In genomic region chr2:79180782-79181181, GRCm38 (mm10) we compare ENCODE assay signal across 14 mouse cellular contexts.
DNase-seq lines count a peak whose midpoint lies in the region; ATAC-seq lines count a peak whose summit lies in the region.
"Had no signal": no experiment of that assay in that cellular context is flagged by ENCODE, and none has a peak within 500 bp of the region (broad histone marks: within the 10 kb centered on the region; RNA-seq: fewer than 3 reads in every experiment).

No protein-coding gene starts in this region.

- H3K4me2 ChIP-seq in heart, embryonic 16.5 days (ENCODE audit: low read depth, low read length) = 0 out of 2 replicates have a peak overlapping the region, but pooled peaks have one; percentile 17
- H3K4me2 ChIP-seq: limb, embryonic 12.5 days had no signal

- H3K27ac ChIP-seq in heart, embryonic 16.5 days (ENCODE audit: low read length) = no peak overlapping the region
- H3K27ac ChIP-seq: forebrain, embryonic 10.5 days; limb, embryonic 12.5 days had no signal

- intact Hi-C loops in heart, postnatal 25 days (cut with DNase I) = no loop called here

- H3K4me1 ChIP-seq in heart, embryonic 16.5 days (ENCODE audit: control insufficient read depth, insufficient read depth, low read length) = no peaks in the 10 kb centered on the region

- DNase-seq in heart, postnatal 25 days (ENCODE audit: low spot score) = no peak
- DNase-seq in spleen, postnatal 36 days (ENCODE audit: low spot score in 2 of 2) = peak; percentile 55 to 59
- DNase-seq in spleen, postnatal 14 days (ENCODE audit: low spot score in 2 of 2) = no peak
- DNase-seq in splenic B cell, adult 2 months (ENCODE audit: low read depth, low spot score) = peak; percentile 79
- no peak for DNase-seq in adrenal gland, adult 18-20 months (ENCODE audit: low spot score in 2 of 2)
- no peak for DNase-seq in left cerebral cortex, adult 8-10 months (ENCODE audit: low spot score in 2 of 2)
- DNase-seq: gastrocnemius, postnatal 14 days; heart, postnatal 36 days; kidney, adult 8-10 months; lung, postnatal 14 days had no signal

- H3K36me3 ChIP-seq in heart, embryonic 16.5 days (ENCODE audit: control insufficient read depth, insufficient read depth) = no peaks in the 10 kb centered on the region
- H3K36me3 ChIP-seq in splenic B cell, adult 2 months (ENCODE audit: control insufficient read depth, insufficient read depth, low read length, poor library complexity, severe bottlenecking) = no peaks in the 10 kb centered on the region
- H3K36me3 ChIP-seq: forebrain, embryonic 10.5 days; limb, embryonic 12.5 days had no signal

- WGBS in heart, embryonic 16.5 days = 58% methylated on average over 7 of the region's 7 CpGs

- no peak for ATAC-seq in heart, embryonic 16.5 days (replicated peaks; ENCODE audit: extremely low read depth, insufficient read depth, low FRiP score)
- peak; percentile 90 for ATAC-seq in granulocyte monocyte progenitor cell, adult 5-6 weeks (replicated peaks; ENCODE audit: poor library complexity, severe bottlenecking)

- no peaks in the 10 kb centered on the region for H3K27me3 ChIP-seq in heart, embryonic 16.5 days (ENCODE audit: control insufficient read depth, insufficient read depth, low read length)
- H3K27me3 ChIP-seq in splenic B cell, adult 2 months (ENCODE audit: control insufficient read depth, insufficient read depth, low read length, poor library complexity, severe bottlenecking) = no peaks in the 10 kb centered on the region
- H3K27me3 ChIP-seq: limb, embryonic 12.5 days had no signal

- H3K9ac ChIP-seq in heart, embryonic 16.5 days (ENCODE audit: low read length) = no peak overlapping the region
- H3K9ac ChIP-seq: limb, embryonic 12.5 days had no signal

- no peak overlapping the region for H3K4me3 ChIP-seq in heart, embryonic 16.5 days (ENCODE audit: low read length)
- H3K4me3 ChIP-seq: forebrain, embryonic 10.5 days; limb, embryonic 12.5 days had no signal

- H3K9me3 ChIP-seq in heart, embryonic 16.5 days (replicated peaks; ENCODE audit: control insufficient read depth, low read length) = no peaks in the 10 kb centered on the region
- H3K9me3 ChIP-seq: forebrain, embryonic 10.5 days; limb, embryonic 12.5 days had no signal

Comparison
In these comparisons a context has a peak if more than half of its experiments do, and no peak if none do; other contexts are left out.
1. DNase-seq: peak in spleen, postnatal 36 days (2 of 2) and splenic B cell, adult 2 months (single experiment); none in heart, postnatal 25 days (single experiment), spleen, postnatal 14 days (0 of 2), adrenal gland, adult 18-20 months (0 of 2) and left cerebral cortex, adult 8-10 months (0 of 2).